13 mouse cellular contexts compared by ENCODE assay signal in genomic region chr11:85626846-85627245, GRCm38 (mm10).
A peak's percentile ranks its signal among the peaks of the same experiment; 100 is the strongest.
DNase-seq lines count a peak whose midpoint lies in the region; ATAC-seq and TF ChIP-seq lines count a peak whose summit lies in the region.
"Had no signal": no experiment of that assay in that cellular context is flagged by ENCODE, and none has a peak within 500 bp of the region (broad histone marks: within the 10 kb centered on the region; RNA-seq: fewer than 3 reads in every experiment).

No protein-coding gene starts in this region.

- H3K9ac ChIP-seq in lung, postnatal 0 days (replicated peaks; ENCODE audit: low read depth) = no peak overlapping the region
- H3K9ac ChIP-seq in limb, embryonic 11.5 days (ENCODE audit: low read length) = no peak overlapping the region

- no peaks in the 10 kb centered on the region for H3K27me3 ChIP-seq in lung, postnatal 0 days (replicated peaks; ENCODE audit: insufficient read depth, low read length)
- H3K27me3 ChIP-seq in limb, embryonic 11.5 days (ENCODE audit: control insufficient read depth, insufficient read depth, low read length) = no peaks in the 10 kb centered on the region

- no peak overlapping the region for H3K27ac ChIP-seq in gastrocnemius, adult 2 months
- H3K27ac ChIP-seq in lung, postnatal 0 days (ENCODE audit: low read length) = no peak overlapping the region
- H3K27ac ChIP-seq in limb, embryonic 11.5 days (replicated peaks; ENCODE audit: low read depth, low read length) = no peak overlapping the region
- H3K27ac ChIP-seq: macrophage had no signal

- H3K36me3 ChIP-seq in lung, postnatal 0 days (ENCODE audit: insufficient read depth, low read length) = no peaks in the 10 kb centered on the region
- H3K36me3 ChIP-seq in limb, embryonic 11.5 days (ENCODE audit: control insufficient read depth, insufficient read depth, low read length) = no peaks in the 10 kb centered on the region

- no peak for ATAC-seq in lung, postnatal 0 days
- ATAC-seq in limb, embryonic 11.5 days (ENCODE audit: insufficient number of reproducible peaks, low FRiP score, low TSS enrichment, low read depth) = no peak

- intact Hi-C loops in gastrocnemius, adult 2 months (cut with DNase I) = no loop called here

- H3K4me2 ChIP-seq in lung, postnatal 0 days (replicated peaks; ENCODE audit: low read depth, low read length) = no peak overlapping the region
- no peak overlapping the region for H3K4me2 ChIP-seq in limb, embryonic 11.5 days (ENCODE audit: low read depth, severe bottlenecking)

- H3K9me3 ChIP-seq in lung, postnatal 0 days (ENCODE audit: low read length) = no peaks in the 10 kb centered on the region
- H3K9me3 ChIP-seq in limb, embryonic 11.5 days (ENCODE audit: control insufficient read depth, low read length) = no peaks in the 10 kb centered on the region

- TF ChIP-seq CTCF in gastrocnemius, adult 2 months (IDR thresholded peaks at IDR 0.05) = peak; percentile 30; the same call in 1 of the 2 replicates
- peak; percentile 55 for TF ChIP-seq CTCF in lung, postnatal 0 days (IDR thresholded peaks at IDR 0.05)

- no peak for DNase-seq in gastrocnemius, adult 2 months
- no peak for DNase-seq in gastrocnemius, postnatal 10 days
- no peak for DNase-seq in lung, postnatal 0 days (ENCODE audit: low spot score)
- no peak for DNase-seq in lung, adult 18-20 months
- DNase-seq in WW6 (ENCODE audit: low read depth, low spot score) = peak; percentile 13
- DNase-seq in limb, embryonic 11.5 days (ENCODE audit: low spot score) = peak; percentile 48
- DNase-seq in c-Kit-positive CD71-positive TER-119-positive erythroid progenitor cells, embryonic 14.5 days (ENCODE audit: low spot score) = no peak
- DNase-seq in ovary, postnatal 14 days (ENCODE audit: low spot score) = no peak
- DNase-seq: cerebellum, adult 11-12 months; gastrocnemius, postnatal 25 days; heart, postnatal 36 days; kidney, adult 8-10 months had no signal

- peaks cover 3% of the 10 kb centered on the region; the same call in 1 of the 2 replicates for H3K4me1 ChIP-seq in lung, postnatal 0 days (ENCODE audit: insufficient read depth, low read depth, low read length)
- H3K4me1 ChIP-seq in limb, embryonic 11.5 days (ENCODE audit: control insufficient read depth, insufficient read depth, low read length) = peaks cover 32% of the 10 kb centered on the region

- no peak for TF ChIP-seq EP300 in lung, postnatal 0 days (IDR thresholded peaks at IDR 0.05)

- 59% methylated on average over 2 of the region's 2 CpGs for WGBS in lung, postnatal 0 days
- WGBS in limb, embryonic 11.5 days = 55% methylated on average over 2 of the region's 2 CpGs

- H3K4me3 ChIP-seq in gastrocnemius, adult 2 months = no peak overlapping the region
- H3K4me3 ChIP-seq in lung, postnatal 0 days (ENCODE audit: low read depth, low read length) = no peak overlapping the region
- no peak overlapping the region for H3K4me3 ChIP-seq in limb, embryonic 11.5 days (ENCODE audit: low read depth, low read length)

Comparison
In these comparisons a context has a peak if more than half of its experiments do, and no peak if none do; other contexts are left out.
1. DNase-seq: peak in WW6 (single experiment) and limb, embryonic 11.5 days (single experiment); none in gastrocnemius, adult 2 months (single experiment), gastrocnemius, postnatal 10 days (single experiment), lung, postnatal 0 days (single experiment), lung, adult 18-20 months (0 of 2), c-Kit-positive CD71-positive TER-119-positive erythroid progenitor cells, embryonic 14.5 days (single experiment) and ovary, postnatal 14 days (single experiment).